Mouse (Mus musculus): ENCODE measurements around the gene Sympk.
A peak's percentile ranks its signal among the peaks of the same experiment; 100 is the strongest.

DNA sequence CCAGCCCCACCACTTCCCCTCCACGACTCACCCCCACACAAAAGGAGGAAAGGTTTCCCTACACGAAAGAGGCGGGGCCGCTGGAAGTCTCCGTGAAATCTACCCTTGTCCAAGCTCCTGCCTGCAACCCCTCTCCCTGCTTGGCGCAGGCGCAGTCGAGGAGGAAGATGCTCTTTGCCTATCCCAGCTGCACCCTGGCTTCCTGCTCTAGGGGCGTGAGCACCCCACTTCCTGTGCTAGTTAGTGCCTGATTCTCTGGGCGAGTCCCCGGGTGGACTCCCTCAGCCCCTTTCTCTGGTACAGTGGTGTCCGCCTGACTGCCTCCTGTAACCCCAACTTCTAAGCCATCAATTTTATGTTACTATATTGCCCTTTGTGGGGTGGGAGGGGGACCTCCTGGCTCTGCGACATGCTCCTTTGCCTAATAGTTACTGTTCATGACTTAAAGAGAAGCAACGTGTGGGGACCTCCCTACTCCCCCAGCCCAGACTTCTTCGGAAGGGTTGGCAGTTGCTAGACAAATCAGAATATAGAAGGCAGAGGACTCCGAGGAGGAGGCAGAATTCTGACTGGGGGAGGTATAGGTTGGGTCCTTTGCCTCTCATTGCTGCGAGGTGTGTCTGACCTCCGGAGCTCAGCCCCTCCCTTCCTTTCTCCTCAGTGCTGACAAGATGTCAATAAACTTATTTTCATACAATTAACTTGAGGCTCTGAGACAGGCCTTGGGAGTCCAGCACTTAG, 22.9 kb upstream of the Sympk start:
- TF ChIP-seq CTCF (IDR thresholded peaks at IDR 0.05 in 2 of 3, conservative IDR thresholded peaks at IDR 0.05 in 1 of 3; ENCODE audit: control insufficient read depth in 1 of 3, insufficient read depth in 1 of 3, low read depth in 2 of 3, low read length in 3 of 3, poor library complexity in 1 of 3, severe bottlenecking in 1 of 3) (no peak), USF1 (IDR thresholded peaks at IDR 0.05; ENCODE audit: low read depth, low read length) (no peak), POLR2A (IDR thresholded peaks at IDR 0.05; ENCODE audit: control insufficient read depth in 1 of 2, insufficient read depth in 1 of 2, low read depth in 1 of 2, low read length in 2 of 2, poor library complexity in 1 of 2) (peak; percentile 42 to 86; a peak in 3 of 4 replicates), HCFC1 (IDR thresholded peaks at IDR 0.05; ENCODE audit: low read depth, low read length) (peak; percentile 76), ZNF384 (IDR thresholded peaks at IDR 0.05; ENCODE audit: low read depth, low read length) (no peak), ELF1 (IDR thresholded peaks at IDR 0.05; ENCODE audit: low read depth, low read length) (peak; percentile 85), KAT2A (conservative IDR thresholded peaks at IDR 0.05; ENCODE audit: low read depth, low read length) (no peak), NELFE (IDR thresholded peaks at IDR 0.05; ENCODE audit: low read depth, low read length) (peak; percentile 87), POLR2AphosphoS2 (IDR thresholded peaks at IDR 0.05; ENCODE audit: low read length) (peak; percentile 88), NRF1 (IDR thresholded peaks at IDR 0.05; ENCODE audit: insufficient read depth, low read depth, low read length, poor library complexity, severe bottlenecking) (peak; percentile 77), EP300 (IDR thresholded peaks at IDR 0.05; ENCODE audit: low read depth in 1 of 2, low read length in 2 of 2) (no peak), SIN3A (IDR thresholded peaks at IDR 0.05; ENCODE audit: low read length) (peak; percentile 77), MAX (IDR thresholded peaks at IDR 0.05; ENCODE audit: low read length) (no peak; the same call in 1 of the 2 replicates)

All from MEL (cell line).